Mouse (Mus musculus): ENCODE measurements around the gene Lgi2.

Lgi2 gene

GRCm38 (mm10) chr5:52534798-52535590 is 31.3 kb downstream of the Lgi2 start:
- no peak for DNase-seq

GRCm38 (mm10) chr5:52533705-52534104 is 32.6 kb downstream of the Lgi2 start:
- DNase-seq, result peak; percentile 41 to 61

- no peak for DNase-seq
These were observed 37.7 kb downstream of the Lgi2 start for GRCm38 (mm10) chr5:52528545-52528944.

- no peak for DNase-seq
These were observed 39.8 kb downstream of the Lgi2 start for GRCm38 (mm10) chr5:52526324-52526986.

- DNase-seq, result peak in 1 of 2 experiments; percentile 34
These were observed 42.1 kb downstream of the Lgi2 start for GRCm38 (mm10) chr5:52524207-52524606.

GRCm38 (mm10) chr5:52519921-52520320 is 46.3 kb downstream of the Lgi2 start:
- DNase-seq, result peak; percentile 13 to 46

- DNase-seq, result no peak
These were observed 50.2 kb downstream of the Lgi2 start for GRCm38 (mm10) chr5:52516072-52516476.

- DNase-seq, result peak; percentile 75 to 85
These were observed 50.8 kb downstream of the Lgi2 start for GRCm38 (mm10) chr5:52515246-52516021.

GRCm38 (mm10) chr5:52511089-52511488 is 55.2 kb downstream of the Lgi2 start:
- no peak for DNase-seq

- no peak for DNase-seq
These were observed 56.8 kb downstream of the Lgi2 start for GRCm38 (mm10) chr5:52509416-52509815.

- DNase-seq, result no peak
These were observed 61.6 kb downstream of the Lgi2 start for GRCm38 (mm10) chr5:52504666-52505065.

GRCm38 (mm10) chr5:52504148-52504547 is 62.1 kb downstream of the Lgi2 start:
- no peak for DNase-seq

- DNase-seq, result no peak
These were observed 70.6 kb downstream of the Lgi2 start for GRCm38 (mm10) chr5:52495671-52496070.

GRCm38 (mm10) chr5:52491496-52491895 is 74.8 kb downstream of the Lgi2 start:
- DNase-seq, result no peak

- DNase-seq, result no peak
These were observed 78.5 kb downstream of the Lgi2 start for GRCm38 (mm10) chr5:52487559-52488430.

All from kidney, postnatal 25 days (tissue).